Mouse (Mus musculus): Measurements from ENCODE around the gene Gm5936. TPM values are rescaled to one million over a fixed set of nuclear protein-coding genes. Genes with fewer than 3 reads are reported as not detected.
A peak's percentile ranks its signal among the peaks of the same experiment; 100 is the strongest.
"Not testable (repeated sequence)": the region's sequence is repeated elsewhere in the genome, so short reads cannot be mapped to it uniquely, and the experiment has no call there.

Gm5936 gene
- total RNA-seq (2021) = under 1 TPM in 1 of 2 experiments, not detected in 1; 0.14 TPM

DNA sequence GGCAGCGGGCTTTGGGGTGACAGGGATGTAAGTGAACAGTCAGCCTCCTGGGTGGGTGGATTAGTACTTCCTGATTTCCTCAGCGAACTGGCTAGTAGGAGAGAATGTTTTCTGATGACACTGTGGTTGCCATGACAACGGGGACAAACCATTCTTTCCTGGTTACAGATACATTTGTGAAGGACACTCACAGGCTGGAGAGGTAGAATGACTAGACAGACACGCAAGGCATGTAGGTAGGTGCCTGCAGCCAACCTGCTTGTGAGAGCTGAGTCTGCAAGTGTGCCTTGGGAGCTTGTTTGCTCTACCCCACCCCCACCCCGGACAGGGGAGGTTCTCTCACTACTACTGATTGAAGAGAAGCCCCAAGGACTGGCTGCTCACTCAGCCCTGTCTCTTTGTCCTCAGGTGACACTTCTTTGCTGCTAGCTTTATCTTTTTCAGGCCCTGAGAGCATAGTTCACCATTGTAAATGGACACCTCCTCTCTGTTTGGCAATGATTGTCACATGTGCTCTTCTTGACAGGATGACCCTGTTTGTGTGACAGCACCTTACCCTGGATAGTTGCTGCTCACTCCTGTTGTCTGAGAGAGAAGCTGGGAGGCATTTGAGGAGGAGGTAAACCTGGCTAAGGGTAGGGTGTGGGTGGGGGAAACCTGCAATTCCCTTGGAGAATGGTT is at the start of gene Gm5936:
Gene Gm5936 (plus strand): TSS at position 355 of the 681 bp plus-strand sequence.
- intact Hi-C loops (cut with DNase I) = not testable (repeated sequence)
- peak; percentile 8 to 52 for DNase-seq (ENCODE audit: low spot score in 2 of 2)

DNA sequence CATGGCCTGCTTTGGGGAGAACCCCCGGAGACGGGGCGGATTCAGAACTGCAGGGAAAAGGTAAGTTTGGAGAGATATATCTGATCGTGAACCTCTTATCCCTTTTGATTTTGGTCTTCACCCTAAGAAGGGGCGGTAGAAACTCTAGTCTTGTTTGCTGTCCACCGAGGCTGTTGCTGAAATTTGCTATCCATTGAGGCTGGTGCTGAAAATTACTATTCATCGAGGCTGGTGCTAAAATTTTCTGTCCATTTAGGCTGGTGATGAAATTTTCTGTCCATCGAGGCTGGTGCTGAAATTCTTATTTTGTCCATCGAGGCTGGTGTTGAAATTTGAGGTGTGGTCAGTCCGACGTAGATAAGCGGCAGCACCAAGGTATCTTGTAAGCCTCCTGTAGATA is 19.1 kb downstream of the Gm5936 start:
- DNase-seq (ENCODE audit: low spot score in 2 of 2); intact Hi-C loops (cut with DNase I): not testable (repeated sequence)

DNA sequence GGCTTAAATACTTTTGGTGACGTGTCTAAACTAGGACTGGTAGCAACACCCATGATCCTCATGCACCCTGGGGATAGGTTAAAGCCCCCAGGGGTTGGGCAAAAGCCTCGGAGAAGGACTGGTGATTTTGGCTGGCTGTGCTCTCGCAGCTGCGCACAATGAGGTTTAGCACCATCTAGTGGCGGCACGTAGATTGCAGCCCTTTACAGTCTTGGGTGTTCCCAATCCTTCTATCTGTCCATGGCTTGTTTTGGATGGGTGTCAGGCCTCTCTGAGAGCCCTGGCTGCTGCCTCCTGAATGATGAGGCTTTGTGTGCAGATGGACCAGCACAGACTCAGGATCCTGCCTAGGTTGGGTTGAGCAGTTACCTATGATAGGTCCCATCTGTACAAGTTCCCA is 43.1 kb downstream of the Gm5936 start:
- DNase-seq (ENCODE audit: low spot score in 2 of 2) = peak in 1 of 2 experiments; percentile 23
- intact Hi-C loops (cut with DNase I) = not testable (repeated sequence)

Other genes starting within 250 kb of the Gm5936 start
- not detected for gene Olfr1325, start 244.5 kb upstream of the Gm5936 start, total RNA-seq (2021)
- under 1 TPM; 0.14 to 0.15 TPM for gene Gm5640, start 191.6 kb upstream of the Gm5936 start, total RNA-seq (2021)
- not detected for gene Gm6890, start 96.3 kb upstream of the Gm5936 start, total RNA-seq (2021)
- gene Gab3, start 248.3 kb downstream of the Gm5936 start, total RNA-seq (2021) = 1 to 10 TPM; 1.5 to 2.5 TPM